Mouse (Mus musculus): ENCODE results near the gene Pnliprp1. TPM values are rescaled to one million over a fixed set of nuclear protein-coding genes. Genes with fewer than 3 reads are reported as not detected.

The Pnliprp1 gene
- total and polyA plus RNA-seq, 3 experiments: not detected

- no peak overlapping the region for H3K9ac ChIP-seq (ENCODE audit: control insufficient read depth, low read depth, low read length, poor library complexity, severe bottlenecking)
- TF ChIP-seq POLR2A (IDR thresholded peaks at IDR 0.05; ENCODE audit: control insufficient read depth in 1 of 2, insufficient read depth in 1 of 2, low read depth in 1 of 2, low read length in 2 of 2, poor library complexity in 1 of 2) (no peak), MYB (IDR thresholded peaks at IDR 0.05; ENCODE audit: low read depth, low read length) (no peak), E2F4 (IDR thresholded peaks at IDR 0.05; ENCODE audit: borderline replicate concordance, low read depth, low read length) (no peak), GABPA (IDR thresholded peaks at IDR 0.05; ENCODE audit: low read depth, low read length) (no peak), ZKSCAN1 (IDR thresholded peaks at IDR 0.05; ENCODE audit: low read depth, low read length) (no peak)
- DNase-seq (ENCODE audit: low read depth, low spot score): no peak
- H3K27me3 ChIP-seq (ENCODE audit: control insufficient read depth in 1 of 2, insufficient read depth in 2 of 2, low read length in 2 of 2): no peaks in the 10 kb centered on the region
- no peaks in the 10 kb centered on the region for H3K4me1 ChIP-seq (ENCODE audit: control insufficient read depth in 1 of 2, insufficient read depth in 2 of 2, low read length in 2 of 2)
- no peak overlapping the region for H3K27ac ChIP-seq (ENCODE audit: control insufficient read depth, low read depth, low read length)
- H3K4me3 ChIP-seq (ENCODE audit: control insufficient read depth in 1 of 2, insufficient read depth in 1 of 2, low read depth in 2 of 2, low read length in 2 of 2): no peak overlapping the region
- H3K9me3 ChIP-seq (replicated peaks; ENCODE audit: insufficient read depth, low read length): no peaks in the 10 kb centered on the region
- H3K79me2 ChIP-seq (ENCODE audit: control insufficient read depth, insufficient read depth, low read length, poor library complexity): no peaks in the 10 kb centered on the region
- no peaks in the 10 kb centered on the region for H3K36me3 ChIP-seq (ENCODE audit: control insufficient read depth in 1 of 2, insufficient read depth in 2 of 2, low read length in 2 of 2)
These were observed 24.1 kb upstream of the Pnliprp1 start for GRCm38 (mm10) chr19:58704556-58704955.

GRCm38 (mm10) chr19:58708611-58709010 is 20.1 kb upstream of the Pnliprp1 start:
- no peak for DNase-seq (ENCODE audit: low read depth, low spot score)
- Histone ChIP-seq H3K4me1 (ENCODE audit: control insufficient read depth in 1 of 2, insufficient read depth in 2 of 2, low read length in 2 of 2) (no peaks in the 10 kb centered on the region), H3K27ac (ENCODE audit: control insufficient read depth, low read depth, low read length) (no peak overlapping the region), H3K9ac (ENCODE audit: control insufficient read depth, low read depth, low read length, poor library complexity, severe bottlenecking) (no peak overlapping the region), H3K79me2 (ENCODE audit: control insufficient read depth, insufficient read depth, low read length, poor library complexity) (no peaks in the 10 kb centered on the region), H3K27me3 (ENCODE audit: control insufficient read depth in 1 of 2, insufficient read depth in 2 of 2, low read length in 2 of 2) (no peaks in the 10 kb centered on the region), H3K36me3 (ENCODE audit: control insufficient read depth in 1 of 2, insufficient read depth in 2 of 2, low read length in 2 of 2) (no peaks in the 10 kb centered on the region), H3K4me3 (ENCODE audit: control insufficient read depth in 1 of 2, insufficient read depth in 1 of 2, low read depth in 2 of 2, low read length in 2 of 2) (no peak overlapping the region), H3K9me3 (replicated peaks; ENCODE audit: insufficient read depth, low read length) (no peaks in the 10 kb centered on the region)
- TF ChIP-seq NELFE (IDR thresholded peaks at IDR 0.05; ENCODE audit: low read depth, low read length) (no peak), TBP (IDR thresholded peaks at IDR 0.05; ENCODE audit: low read depth, low read length) (no peak), MXI1 (IDR thresholded peaks at IDR 0.05; ENCODE audit: low read depth, low read length) (no peak), CHD2 (IDR thresholded peaks at IDR 0.05; ENCODE audit: low read length) (no peak), ZNF384 (IDR thresholded peaks at IDR 0.05; ENCODE audit: low read depth, low read length) (no peak), BHLHE40 (IDR thresholded peaks at IDR 0.05; ENCODE audit: borderline replicate concordance, low read depth, low read length) (no peak), GATA1 (IDR thresholded peaks at IDR 0.05; ENCODE audit: low read depth, low read length) (no peak)

- DNase-seq (ENCODE audit: low read depth, low spot score): no peak
- H3K9ac ChIP-seq (ENCODE audit: control insufficient read depth, low read depth, low read length, poor library complexity, severe bottlenecking): no peak overlapping the region
These were observed 10.8 kb upstream of the Pnliprp1 start for GRCm38 (mm10) chr19:58717925-58718324.

More at GRCm38 (mm10) chr19:58717925-58718324, 10.8 kb upstream of the Pnliprp1 start:
- H3K79me2 ChIP-seq (ENCODE audit: control insufficient read depth, insufficient read depth, low read length, poor library complexity): no peaks in the 10 kb centered on the region
- H3K9me3 ChIP-seq (replicated peaks; ENCODE audit: insufficient read depth, low read length): no peaks in the 10 kb centered on the region
- no peak overlapping the region for H3K4me3 ChIP-seq (ENCODE audit: control insufficient read depth in 1 of 2, insufficient read depth in 1 of 2, low read depth in 2 of 2, low read length in 2 of 2)
- H3K36me3 ChIP-seq (ENCODE audit: control insufficient read depth in 1 of 2, insufficient read depth in 2 of 2, low read length in 2 of 2): no peaks in the 10 kb centered on the region
- no peaks in the 10 kb centered on the region for H3K27me3 ChIP-seq (ENCODE audit: control insufficient read depth in 1 of 2, insufficient read depth in 2 of 2, low read length in 2 of 2)
- no peaks in the 10 kb centered on the region for H3K4me1 ChIP-seq (ENCODE audit: control insufficient read depth in 1 of 2, insufficient read depth in 2 of 2, low read length in 2 of 2)
- H3K27ac ChIP-seq (ENCODE audit: control insufficient read depth, low read depth, low read length): no peak overlapping the region
- TF ChIP-seq ELF1 (IDR thresholded peaks at IDR 0.05; ENCODE audit: low read depth, low read length): no peak
